19 mouse cellular contexts compared by ENCODE assay signal in genomic region chr1:192072426-192072825, GRCm38 (mm10). TPM values are rescaled to one million over a fixed set of nuclear protein-coding genes. Genes with fewer than 3 reads are reported as not detected.
A peak's percentile ranks its signal among the peaks of the same experiment; 100 is the strongest.
DNase-seq lines count a peak whose midpoint lies in the region; TF ChIP-seq lines count a peak whose summit lies in the region.
"Had no signal": no experiment of that assay in that cellular context is flagged by ENCODE, and none has a peak within 500 bp of the region (broad histone marks: within the 10 kb centered on the region; RNA-seq: fewer than 3 reads in every experiment).

No protein-coding gene starts in this region.

- no peak for TF ChIP-seq POLR2A in kidney, adult 2 months (IDR thresholded peaks at IDR 0.05; ENCODE audit: low read depth, low read length)
- TF ChIP-seq POLR2A in lung, adult 2 months (IDR thresholded peaks at IDR 0.05; ENCODE audit: borderline replicate concordance, extremely low read depth, low read depth, low read length): no peak

- no peak overlapping the region for H3K4me3 ChIP-seq in kidney, adult 2 months (ENCODE audit: insufficient read depth, low read depth, low read length)
- no peak overlapping the region for H3K4me3 ChIP-seq in lung, adult 2 months (replicated peaks; ENCODE audit: extremely low read depth, low read depth, low read length)
- H3K4me3 ChIP-seq: embryonic facial prominence, embryonic 12.5 days; layer of hippocampus, adult 2 months; stomach, embryonic 15.5 days had no signal

- no peak for TF ChIP-seq CTCF in kidney, adult 2 months (conservative IDR thresholded peaks at IDR 0.05; ENCODE audit: insufficient read depth, insufficient read length, low read depth, low read length)
- TF ChIP-seq CTCF in lung, adult 2 months (IDR thresholded peaks at IDR 0.05; ENCODE audit: insufficient read depth, low read length): no peak

- DNase-seq in kidney, adult 2 months: peak; percentile 54
- DNase-seq in kidney, adult 9 months: no peak
- peak; percentile 39 for DNase-seq in testis, postnatal 10 days (ENCODE audit: low spot score)
- DNase-seq in testis, postnatal 14 days (ENCODE audit: low spot score): no peak
- peak; percentile 41 for DNase-seq in gastrocnemius, postnatal 10 days
- DNase-seq in right cerebral cortex, adult 2 months (ENCODE audit: low spot score in 2 of 2): no peak
- DNase-seq in lung, adult 2 months: no peak
- DNase-seq: adrenal gland, postnatal 14 days; cerebellum, adult 9-11 months; kidney, postnatal 10 days; layer of hippocampus, postnatal 36 days; liver; lung, adult 18-20 months; lung, postnatal 36 days; right cerebral cortex, adult 18-20 months had no signal

- H3K4me1 ChIP-seq in kidney, adult 2 months (ENCODE audit: control insufficient read depth, insufficient read depth, low read length): peaks cover 31% of the 10 kb centered on the region
- H3K4me1 ChIP-seq in lung, adult 2 months (ENCODE audit: control insufficient read depth, insufficient read depth, low read length): peaks cover 23% of the 10 kb centered on the region

- no peak overlapping the region for H3K27ac ChIP-seq in kidney, adult 2 months (ENCODE audit: insufficient read depth, low read depth, low read length)
- H3K27ac ChIP-seq: embryonic facial prominence, embryonic 12.5 days; layer of hippocampus, adult 2 months; stomach, embryonic 15.5 days had no signal

- no peaks in the 10 kb centered on the region for H3K27me3 ChIP-seq in kidney, adult 2 months (replicated peaks; ENCODE audit: control insufficient read depth, insufficient read depth, low read length)
- H3K27me3 ChIP-seq: embryonic facial prominence, embryonic 12.5 days; Patski; stomach, embryonic 15.5 days had no signal

- 44% methylated on average over 1 of the region's 1 CpGs for WGBS in kidney, adult 2 months
- 71% methylated on average over 1 of the region's 1 CpGs for WGBS in lung, adult 2 months

- H3K36me3 ChIP-seq in kidney, adult 2 months (ENCODE audit: control insufficient read depth, insufficient read depth, low read length): no peaks in the 10 kb centered on the region
- H3K36me3 ChIP-seq: embryonic facial prominence, embryonic 12.5 days had no signal

RNA-seq across cellular contexts. Expression of gene Traf5, which starts 19.9 kb away (rescaled TPM):
- 10.1 and 13.6 TPM in 2 replicates for polyA plus RNA-seq in kidney, adult 2 months (2012; rRNA removed)
- 10 to 100 TPM in 1 of 2 experiments, 1 to 10 TPM in 1; 9.4 to 13.1 TPM for total RNA-seq in gastrocnemius, postnatal 10 days (2021)
- 16.2 and 23.5 TPM in 2 replicates for polyA plus RNA-seq in lung, adult 2 months (2012; rRNA removed)

Comparison
In these comparisons a context has a peak if more than half of its experiments do, and no peak if none do; other contexts are left out.
1. DNase-seq: peak in kidney, adult 2 months (single experiment), testis, postnatal 10 days (single experiment) and gastrocnemius, postnatal 10 days (single experiment); none in kidney, adult 9 months (single experiment), testis, postnatal 14 days (single experiment), right cerebral cortex, adult 2 months (0 of 2) and lung, adult 2 months (single experiment).